Mouse (Mus musculus) hindbrain, embryonic 11.5 days (tissue): ENCODE data around the gene Zfp217. TPM values are rescaled to one million over a fixed set of nuclear protein-coding genes. Genes with fewer than 3 reads are reported as not detected.

Source experiments
- ATAC-seq: fragments of 200-750 bp; cut with Nextera tagmentation; 2 replicates; pipeline ENCODE4 v1.8.0; 2017; ENCODE audit warnings: mild to moderate bottlenecking, moderate TSS enrichment, moderate library complexity; ENCODE audit not compliant: low FRiP score
- DNase-seq: peaks from one replicate; pipeline ENCODE4 v3.0.0-alpha.2; 2015; ENCODE audit warnings: low spot score
- H3K27ac ChIP-seq: fragments of 300-500 bp; sonication (generic); 2 replicates; pipeline ENCODE4 v1.5.1; 2014; ENCODE audit warnings: mild to moderate bottlenecking, low read depth, low read length
- H3K27me3 ChIP-seq: fragments of 300-500 bp; sonication (generic); 2 replicates; pipeline ENCODE4 v1.6.1; 2014; ENCODE audit warnings: mild to moderate bottlenecking, low read length, moderate library complexity, mixed read lengths; ENCODE audit not compliant: control insufficient read depth, insufficient read depth
- H3K36me3 ChIP-seq: fragments of 300-500 bp; sonication (generic); 2 replicates; pipeline ENCODE4 v1.6.1; 2014; ENCODE audit warnings: mild to moderate bottlenecking, low read length, moderate library complexity, mixed read lengths; ENCODE audit not compliant: control insufficient read depth, insufficient read depth
- H3K4me1 ChIP-seq: fragments of 300-500 bp; sonication (generic); replicated peaks from 2 replicates; pipeline ENCODE4 v1.6.1; 2014; ENCODE audit warnings: low read length, mixed read lengths; ENCODE audit not compliant: control insufficient read depth, insufficient read depth
- H3K4me2 ChIP-seq: fragments of 300-500 bp; sonication (generic); replicated peaks from 2 replicates; pipeline ENCODE4 v1.6.1; 2014; ENCODE audit warnings: mild to moderate bottlenecking, low read depth, low read length
- H3K4me3 ChIP-seq: fragments of 300-500 bp; sonication (generic); 2 replicates; pipeline ENCODE4 v1.5.1; 2014; ENCODE audit warnings: low read depth, low read length
- H3K9ac ChIP-seq: fragments of 300-500 bp; sonication (generic); 2 replicates; pipeline ENCODE4 v1.6.1; 2014; ENCODE audit warnings: low read depth, low read length
- H3K9me3 ChIP-seq: fragments of 300-500 bp; sonication (generic); 2 replicates; pipeline ENCODE4 v1.6.1; 2016; ENCODE audit warnings: low read length; ENCODE audit not compliant: control insufficient read depth
- WGBS: fragments of 180-500 bp; shearing (Covaris S2); extraction: QIAGEN DNeasy Blood & Tissue Kit; methylation state at CpG from one replicate; pipeline ENCODE4 v1.1.7; 2014; 5-methylcytosine and 5-hydroxymethylcytosine counted together
- polyA plus RNA-seq: library from polyadenylated mRNA; unstranded; fragments of >200 nt; fragmentation: Nextera tagmentation; extraction: Ambion mirVana; gene quantifications from 2 replicates; pipeline ENCODE4 v1.2.1, GENCODE M21; 2014

The Zfp217 gene
- polyA plus RNA-seq, 1 experiment from 2014 or later, result 4.8 TPM

DNA sequence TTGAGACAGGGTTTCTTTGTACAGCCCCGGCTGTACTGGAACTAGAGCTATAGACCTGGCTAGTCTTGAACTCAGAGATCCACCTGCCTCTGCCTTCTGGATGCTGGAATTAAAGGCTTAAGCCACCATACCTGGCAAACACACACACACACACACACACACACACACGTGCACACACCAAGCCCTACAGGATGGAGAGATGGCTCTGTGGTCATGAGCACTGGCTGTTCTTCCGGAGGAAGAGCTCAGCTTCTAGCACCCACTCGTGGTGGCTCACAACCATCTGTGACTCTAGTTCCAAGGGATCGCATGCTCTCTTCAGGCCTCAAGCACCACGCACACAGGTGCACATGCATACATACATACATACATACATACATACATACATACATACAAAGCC, 43.5 kb downstream of the Zfp217 start:
- no peak overlapping the region for H3K27ac ChIP-seq
- H3K9ac ChIP-seq, result no peak overlapping the region
- H3K4me1 ChIP-seq, result no peaks in the 10 kb centered on the region
- 88% methylated on average over 6 of the region's 6 CpGs for WGBS
- DNase-seq (no peak), ATAC-seq (no peak)
- no peak overlapping the region for H3K4me3 ChIP-seq
- no peaks in the 10 kb centered on the region for H3K9me3 ChIP-seq
- H3K27me3 ChIP-seq, result no peaks in the 10 kb centered on the region
- no peaks in the 10 kb centered on the region for H3K36me3 ChIP-seq
- no peak overlapping the region for H3K4me2 ChIP-seq

- Histone ChIP-seq H3K4me1 (no peaks in the 10 kb centered on the region), H3K9ac (no peak overlapping the region), H3K4me3 (no peak overlapping the region), H3K36me3 (no peaks in the 10 kb centered on the region), H3K27me3 (peaks cover 2% of the 10 kb centered on the region; the same call in 1 of the 2 replicates), H3K9me3 (no peaks in the 10 kb centered on the region), H3K27ac (no peak overlapping the region), H3K4me2 (no peak overlapping the region)
- DNase-seq (peak; percentile 74), ATAC-seq (no peak)
- WGBS, result 58% methylated on average over 9 of the region's 9 CpGs
Measured at GRCm38 (mm10) chr2:170103852-170104251, 44.1 kb downstream of the Zfp217 start.

- Histone ChIP-seq H3K27ac (no peak overlapping the region), H3K9me3 (no peaks in the 10 kb centered on the region), H3K4me1 (no peaks in the 10 kb centered on the region), H3K4me2 (no peak overlapping the region), H3K27me3 (peaks cover 2% of the 10 kb centered on the region; the same call in 1 of the 2 replicates), H3K9ac (no peak overlapping the region), H3K36me3 (no peaks in the 10 kb centered on the region), H3K4me3 (no peak overlapping the region)
- DNase-seq, result peak; percentile 9
- no peak for ATAC-seq
- 86% methylated on average over 5 of the region's 5 CpGs for WGBS
Measured at GRCm38 (mm10) chr2:170103341-170103740, 44.6 kb downstream of the Zfp217 start.

DNA sequence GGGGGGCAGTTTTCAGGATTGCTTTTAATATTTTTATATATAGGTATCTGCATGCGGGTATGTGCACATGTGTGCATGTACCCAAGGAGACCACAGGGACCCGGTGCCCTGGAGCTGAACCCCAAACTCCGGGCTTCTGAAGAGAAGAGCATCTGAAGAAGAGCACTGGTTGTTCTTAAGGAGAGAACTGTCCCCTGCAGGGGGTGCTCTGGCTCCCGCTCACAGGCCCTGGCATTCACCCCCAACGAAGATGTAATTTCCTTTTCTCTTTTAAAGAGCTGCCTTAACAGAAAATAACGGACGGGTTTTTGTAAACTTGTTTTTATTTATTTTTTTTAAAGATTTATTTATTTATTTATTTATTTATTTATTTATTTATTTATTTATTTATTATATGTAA, 46.0 kb downstream of the Zfp217 start:
- Histone ChIP-seq H3K27me3 (peaks cover 2% of the 10 kb centered on the region; the same call in 1 of the 2 replicates), H3K9me3 (no peaks in the 10 kb centered on the region), H3K4me2 (no peak overlapping the region), H3K4me3 (no peak overlapping the region), H3K36me3 (no peaks in the 10 kb centered on the region), H3K9ac (no peak overlapping the region), H3K27ac (no peak overlapping the region), H3K4me1 (no peaks in the 10 kb centered on the region)
- ATAC-seq (no peak), DNase-seq (no peak)
- 73% methylated on average over 7 of the region's 7 CpGs for WGBS

DNA sequence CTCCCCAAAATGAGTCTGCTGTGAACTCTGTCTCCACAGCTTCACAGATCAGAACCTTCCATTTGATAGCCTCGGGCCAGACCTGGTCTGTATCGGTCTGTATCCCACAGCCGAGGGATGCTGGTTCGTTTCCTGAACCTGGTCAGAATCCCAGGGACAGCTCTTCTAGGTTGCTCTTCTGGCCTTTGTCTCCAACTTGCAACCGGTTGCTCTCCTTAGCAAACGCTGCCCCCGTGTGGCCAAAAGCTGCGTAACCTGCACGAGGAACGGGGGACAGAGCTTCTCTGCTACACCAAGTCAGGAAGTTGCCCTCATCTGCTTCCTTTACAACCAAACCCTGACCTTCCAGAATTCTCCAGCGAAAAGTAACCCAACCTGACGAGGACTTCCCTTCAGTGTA, 46.8 kb downstream of the Zfp217 start:
- Histone ChIP-seq H3K9me3 (no peaks in the 10 kb centered on the region), H3K27me3 (peaks cover 2% of the 10 kb centered on the region; the same call in 1 of the 2 replicates), H3K4me3 (no peak overlapping the region), H3K36me3 (no peaks in the 10 kb centered on the region), H3K27ac (no peak overlapping the region), H3K9ac (no peak overlapping the region), H3K4me2 (no peak overlapping the region), H3K4me1 (no peaks in the 10 kb centered on the region)
- ATAC-seq, result peak; percentile 44; the same call in 1 of the 2 replicates
- peak; percentile 98 for DNase-seq
- WGBS, result 4% methylated on average over 12 of the region's 12 CpGs

DNA sequence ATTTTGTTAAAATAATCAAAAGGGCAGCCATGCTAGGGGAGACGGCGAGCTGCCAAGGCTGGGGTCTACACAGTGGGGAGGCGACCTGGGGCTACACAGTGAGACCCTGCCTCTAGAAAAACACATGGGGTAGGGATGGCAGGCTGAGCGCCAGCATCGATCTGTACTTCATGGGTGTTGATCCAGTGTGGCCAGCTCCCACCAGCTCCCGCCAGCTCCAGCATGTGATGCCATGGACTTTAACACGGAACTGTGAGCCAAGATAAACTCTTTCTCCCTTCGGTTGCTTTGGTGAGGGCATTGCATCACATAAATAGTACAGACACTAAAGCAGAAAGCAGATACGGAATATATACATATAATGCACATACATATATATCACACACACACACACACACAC, 53.0 kb downstream of the Zfp217 start:
- no peaks in the 10 kb centered on the region for H3K4me1 ChIP-seq
- no peak overlapping the region for H3K27ac ChIP-seq
- no peak for ATAC-seq
- 88% methylated on average over 9 of the region's 9 CpGs for WGBS
- H3K9me3 ChIP-seq, result no peaks in the 10 kb centered on the region
- H3K4me2 ChIP-seq, result no peak overlapping the region
- H3K4me3 ChIP-seq, result no peak overlapping the region
- no peak for DNase-seq
- no peaks in the 10 kb centered on the region for H3K36me3 ChIP-seq
- peaks cover 2% of the 10 kb centered on the region; the same call in 1 of the 2 replicates for H3K27me3 ChIP-seq
- no peak overlapping the region for H3K9ac ChIP-seq

DNA sequence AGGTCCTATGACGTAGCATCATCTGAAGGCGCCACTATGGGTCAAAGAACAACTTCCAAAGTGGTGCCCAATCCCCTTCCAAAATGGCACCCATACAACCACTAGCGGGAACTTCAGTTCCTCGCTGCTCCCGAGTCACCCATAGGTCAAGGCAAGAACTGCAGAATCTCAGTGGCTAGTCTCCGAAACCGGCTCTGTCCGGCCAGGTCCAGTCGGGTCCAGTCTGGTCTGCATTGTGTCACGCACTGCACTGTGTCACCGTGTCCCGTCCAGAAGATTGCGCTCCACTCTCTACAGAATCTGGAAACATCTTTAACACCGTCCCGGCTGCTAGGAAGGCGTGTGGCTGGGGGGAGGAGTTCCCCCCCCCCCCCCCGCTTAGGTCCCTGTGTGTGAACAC, 53.7 kb downstream of the Zfp217 start:
- 92% methylated on average over 15 of the region's 17 CpGs for WGBS
- no peak for DNase-seq

DNA sequence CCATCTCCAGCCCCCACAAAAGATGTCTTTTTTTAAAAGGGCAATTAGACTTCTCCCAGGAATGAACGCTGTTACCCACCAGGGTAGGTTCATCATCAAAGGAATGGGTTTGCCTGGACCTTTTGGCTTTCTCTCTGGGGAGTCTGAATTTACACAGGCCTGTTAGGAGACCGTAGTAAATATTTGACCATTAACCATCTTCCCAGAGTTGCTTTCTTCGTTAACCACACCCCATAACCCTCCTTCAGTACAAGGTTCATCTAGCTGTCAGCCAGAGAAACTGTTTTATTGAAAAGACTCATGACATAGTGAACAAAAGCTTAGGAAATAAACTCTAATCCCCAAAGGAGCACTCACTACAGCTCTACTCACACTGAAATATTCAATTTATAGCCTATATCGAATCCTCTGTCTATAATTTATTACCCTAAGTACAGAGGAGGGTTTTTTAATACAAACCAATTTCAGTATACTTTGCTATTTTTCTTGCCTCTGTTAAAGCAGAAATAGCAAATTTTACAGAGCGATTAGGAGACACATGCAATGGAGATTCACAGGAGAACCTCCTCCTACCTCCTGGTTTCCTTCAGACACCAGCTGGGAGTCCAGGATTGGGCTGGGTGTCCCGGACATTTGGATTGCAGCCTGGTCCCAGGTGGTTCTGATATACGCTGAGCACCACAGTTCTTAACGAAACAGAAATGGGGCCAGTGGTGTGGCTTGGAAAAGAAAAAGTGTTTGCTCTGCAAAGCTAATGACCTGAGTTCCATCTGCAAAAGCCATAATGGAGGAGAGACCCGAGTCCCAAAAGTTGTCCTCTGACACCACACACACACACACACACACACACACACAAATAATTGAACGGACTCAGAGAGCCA, 56.1 kb downstream of the Zfp217 start:
- H3K27ac ChIP-seq, result no peak overlapping the region
- no peak for DNase-seq
- H3K4me3 ChIP-seq, result no peak overlapping the region
- no peaks in the 10 kb centered on the region for H3K27me3 ChIP-seq
- H3K9ac ChIP-seq, result no peak overlapping the region
- no peaks in the 10 kb centered on the region for H3K36me3 ChIP-seq
- H3K4me2 ChIP-seq, result no peak overlapping the region
- no peaks in the 10 kb centered on the region for H3K9me3 ChIP-seq
- no peak for ATAC-seq
- no peaks in the 10 kb centered on the region for H3K4me1 ChIP-seq
- 70% methylated on average over 10 of the region's 10 CpGs for WGBS

More for the DNA sequence above, 53.7 kb downstream of the Zfp217 start:
- no peak overlapping the region for H3K4me2 ChIP-seq
- H3K4me3 ChIP-seq, result no peak overlapping the region
- no peak overlapping the region for H3K27ac ChIP-seq
- H3K4me1 ChIP-seq, result no peaks in the 10 kb centered on the region
- H3K9ac ChIP-seq, result no peak overlapping the region
- peaks cover 2% of the 10 kb centered on the region; the same call in 1 of the 2 replicates for H3K27me3 ChIP-seq
- no peaks in the 10 kb centered on the region for H3K9me3 ChIP-seq
- H3K36me3 ChIP-seq, result no peaks in the 10 kb centered on the region
- ATAC-seq, result no peak
